Mouse (Mus musculus) olfactory bulb, adult 2 months (tissue): Measurements from ENCODE around the gene Gm29776. TPM values are rescaled to one million over a fixed set of nuclear protein-coding genes. Genes with fewer than 3 reads are reported as not detected.
A peak's percentile ranks its signal among the peaks of the same experiment; 100 is the strongest.

ENCODE experiments used
- H3K27ac ChIP-seq: fragments of 200-500 bp; 2 replicates; pipeline ENCODE4 v1.5.1; 2012; ENCODE audit warnings: low read depth, low read length; ENCODE audit not compliant: insufficient read depth
- H3K4me1 ChIP-seq: fragments of 200-500 bp; 2 replicates; pipeline ENCODE4 v1.6.1; 2012; ENCODE audit warnings: low read length; ENCODE audit not compliant: control insufficient read depth, insufficient read depth
- H3K4me3 ChIP-seq: fragments of 200-500 bp; 2 replicates; pipeline ENCODE4 v1.5.1; 2012; ENCODE audit warnings: mild to moderate bottlenecking, low read depth, low read length, moderate library complexity; ENCODE audit not compliant: insufficient read depth
- CTCF ChIP-seq: fragments of 200-500 bp; IDR thresholded peaks from 2 replicates; pipeline ENCODE4 v1.5.1; 2012; ENCODE audit warnings: low read depth, mild to moderate bottlenecking, low read length, moderate library complexity; ENCODE audit not compliant: insufficient read depth
- POLR2A ChIP-seq: fragments of 200-500 bp; IDR thresholded peaks from 2 replicates; pipeline ENCODE4 v1.6.1; 2012; ENCODE audit warnings: mild to moderate bottlenecking, low read depth, low read length, moderate library complexity; ENCODE audit not compliant: insufficient read depth
- whole genome bisulfite sequencing: fragments of 180-500 bp; shearing (Covaris S2); methylation state at CpG from one replicate; pipeline ENCODE4 v1.1.7; 2018; 5-methylcytosine and 5-hydroxymethylcytosine counted together
- polyA plus RNA-seq: library from polyadenylated mRNA; stranded (reverse); fragments of >200 nt; gene quantifications from 2 replicates; pipeline ENCODE4 v1.2.4, GENCODE M21; 2012; ENCODE audit warnings: low replicate concordance; ENCODE audit not compliant: missing spikeins, insufficient read depth, insufficient read length

Gene Gm29776
- polyA plus RNA-seq, 1 experiment, result not detected

DNA sequence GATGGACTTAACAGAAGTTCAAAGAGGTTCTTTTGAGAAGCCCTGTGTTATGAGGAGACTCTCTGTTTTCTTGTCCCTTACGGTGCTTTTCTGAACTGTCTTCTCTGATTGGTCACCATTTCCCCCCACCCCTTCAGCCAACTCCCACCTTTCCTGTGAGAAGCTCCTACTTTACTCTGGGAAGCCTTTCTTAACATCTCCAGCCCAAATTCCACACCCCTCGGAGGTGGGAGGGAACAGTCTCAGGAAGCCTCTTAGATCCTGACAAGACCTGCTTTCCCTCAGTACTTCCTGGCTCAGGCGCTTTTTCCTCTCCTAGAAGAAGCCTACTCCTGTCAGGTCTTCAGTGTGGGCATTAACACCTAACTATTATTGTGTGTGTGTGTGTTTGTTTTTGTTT is 953 bp upstream of the Gm29776 start:
- no peak overlapping the region for H3K4me3 ChIP-seq
- 63% methylated on average over 3 of the region's 3 CpGs for WGBS
- no peak for TF ChIP-seq CTCF
- TF ChIP-seq POLR2A, result no peak
- no peak overlapping the region for H3K27ac ChIP-seq
- no peaks in the 10 kb centered on the region for H3K4me1 ChIP-seq

DNA sequence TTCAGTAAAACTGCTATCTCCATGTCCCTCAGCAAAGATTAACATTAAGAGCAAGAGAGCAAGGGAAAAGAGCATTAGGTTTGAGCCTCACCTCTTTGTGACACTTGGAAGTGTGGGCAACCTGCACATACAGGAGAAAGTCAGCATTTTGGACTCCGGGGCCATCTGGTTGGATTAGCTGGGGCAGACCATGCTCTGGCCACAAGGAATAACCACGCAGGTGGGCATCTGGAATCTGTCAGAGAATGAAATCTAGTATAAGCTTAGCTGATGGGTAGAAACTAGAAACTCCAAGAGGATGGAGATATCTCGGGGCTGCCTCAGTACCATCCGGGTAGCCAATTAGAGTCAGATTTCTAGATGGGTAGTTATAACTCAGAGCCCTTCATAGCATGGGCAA is 1.9 kb downstream of the Gm29776 start:
- H3K4me3 ChIP-seq, result no peak overlapping the region
- TF ChIP-seq CTCF (no peak), POLR2A (no peak)
- H3K4me1 ChIP-seq, result no peaks in the 10 kb centered on the region
- no peak overlapping the region for H3K27ac ChIP-seq
- 91% methylated on average over 4 of the region's 4 CpGs for WGBS

DNA sequence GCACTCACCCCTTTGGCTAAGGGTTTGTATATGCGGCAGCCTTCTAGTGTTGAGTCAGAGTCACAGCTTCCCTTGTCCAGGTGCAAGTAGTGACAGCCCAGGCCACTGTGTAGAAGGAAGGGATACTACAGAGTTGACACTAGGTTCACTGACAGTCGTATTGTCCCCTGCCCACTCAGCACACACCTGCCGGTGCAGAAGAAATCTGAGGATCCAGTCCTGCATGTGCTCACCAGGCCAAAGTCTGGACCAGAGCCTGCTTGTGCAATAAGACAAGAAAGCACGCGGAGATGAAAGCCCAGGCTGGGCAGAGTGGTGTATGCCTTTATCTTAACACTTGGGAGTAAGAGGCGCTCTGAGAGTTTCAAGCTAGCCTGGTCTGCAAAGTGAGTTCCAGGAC is 3.6 kb downstream of the Gm29776 start:
- Histone ChIP-seq H3K4me1 (no peaks in the 10 kb centered on the region), H3K4me3 (no peak overlapping the region), H3K27ac (no peak overlapping the region)
- 82% methylated on average over 6 of the region's 6 CpGs for WGBS
- TF ChIP-seq CTCF, result no peak
- no peak for TF ChIP-seq POLR2A

DNA sequence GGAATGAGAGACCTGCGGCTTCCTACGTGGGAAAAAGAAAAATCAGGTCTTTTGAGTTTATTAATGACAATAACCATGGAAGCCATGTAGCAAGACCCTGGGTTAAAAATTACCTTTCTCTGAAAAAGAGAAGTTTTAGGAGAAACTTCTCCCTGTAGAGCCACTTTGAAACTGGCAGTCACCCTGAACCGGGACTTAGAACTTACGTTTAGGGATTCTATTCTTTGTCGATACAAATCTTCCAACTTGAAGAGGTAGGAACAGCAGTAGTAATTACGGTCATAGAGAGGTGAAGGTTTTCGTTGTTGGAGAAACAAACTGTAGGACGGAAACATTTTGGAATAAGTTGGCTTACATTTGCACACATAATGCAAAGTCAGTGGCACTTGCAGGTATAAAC is 11.4 kb downstream of the Gm29776 start:
- WGBS, result 1% methylated on average over 8 of the region's 8 CpGs
- 0 out of 2 replicates have a peak, but pooled peaks cover 2% of the 10 kb centered on the region for H3K4me1 ChIP-seq
- H3K27ac ChIP-seq, result 0 out of 2 replicates have a peak overlapping the region, but pooled peaks have one; percentile 42

DNA sequence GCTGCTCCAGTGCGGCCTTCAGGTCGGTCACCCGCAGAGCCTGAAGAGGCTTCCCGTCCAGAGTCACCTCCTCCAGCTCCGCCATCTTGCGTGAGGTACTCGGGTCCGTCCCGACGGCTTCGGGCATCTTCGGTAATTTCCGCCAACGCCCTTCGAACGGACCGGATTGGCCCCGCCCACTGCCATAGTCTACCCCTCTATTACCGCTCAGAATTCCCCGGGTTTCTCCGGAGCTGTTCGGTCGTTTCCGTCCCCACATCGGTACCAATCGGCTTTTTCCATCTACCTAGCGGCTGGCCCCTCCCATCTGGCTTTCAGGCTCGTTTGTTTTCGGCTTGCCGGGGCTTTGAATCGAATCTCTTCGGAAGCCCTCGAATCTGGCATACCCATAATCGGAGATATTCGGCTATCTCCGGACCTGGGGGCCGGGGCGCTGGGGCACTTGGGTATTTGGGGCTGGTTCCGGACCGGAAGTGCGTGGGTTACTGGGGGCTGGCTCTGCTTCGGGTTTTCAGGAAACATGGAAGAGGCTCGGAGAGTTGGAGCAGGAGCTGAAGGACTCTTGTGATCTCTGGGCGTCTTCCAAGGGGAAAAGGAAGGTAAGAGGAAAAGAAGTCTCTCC is 12.0 kb downstream of the Gm29776 start, which contains the start of gene Acin1:
TSS of gene Acin1 (minus strand) at position 410 of the 622 bp plus-strand sequence.
- Histone ChIP-seq H3K27ac (peak within 1 kb of the TSS; percentile 96), H3K4me1 (0 out of 2 replicates have a peak, but pooled peaks cover 2% of the 10 kb centered on the region), H3K4me3 (peak within 1 kb of the TSS; percentile 83)
- no peak for TF ChIP-seq CTCF
- peak; percentile 76 for TF ChIP-seq POLR2A
- WGBS, result under 1% methylated on average over 44 of the region's 44 CpGs

More for the DNA sequence above, 11.4 kb downstream of the Gm29776 start:
- TF ChIP-seq POLR2A (no peak), CTCF (no peak)
- H3K4me3 ChIP-seq, result peak overlapping the region; percentile 58

DNA sequence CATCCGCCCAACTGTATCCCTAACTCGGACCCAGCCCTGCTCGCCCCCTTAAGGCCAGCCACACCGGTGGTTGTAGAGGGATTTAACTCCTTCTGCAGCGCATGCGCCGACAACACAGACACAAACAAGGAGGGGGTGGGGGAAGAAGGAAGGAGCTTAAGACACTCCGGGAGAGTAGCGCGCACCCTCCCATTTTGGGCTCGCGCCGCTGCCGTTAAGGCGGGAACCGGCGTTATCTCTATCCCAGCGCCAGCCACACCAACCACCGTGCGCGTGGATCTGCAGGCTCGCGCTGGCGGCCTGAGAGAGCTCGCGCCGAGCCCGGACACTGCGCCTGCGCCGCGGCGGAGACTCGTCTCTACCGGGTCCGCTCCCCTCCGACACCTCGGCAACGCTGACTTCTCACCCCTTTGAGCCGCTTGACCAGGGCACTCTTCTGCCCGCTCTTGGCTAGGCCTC is 12.5 kb downstream of the Gm29776 start, which contains the start of gene 1700123O20Rik:
TSS of gene 1700123O20Rik (plus strand) at position 154 of the 459 bp plus-strand sequence.
- Histone ChIP-seq H3K4me1 (0 out of 2 replicates have a peak, but pooled peaks cover 2% of the 10 kb centered on the region), H3K4me3 (peak within 1 kb of the TSS; percentile 83), H3K27ac (peak within 1 kb of the TSS; percentile 96)
- WGBS, result under 1% methylated on average over 41 of the region's 41 CpGs
- peak; percentile 28; the same call in 1 of the 2 replicates for TF ChIP-seq CTCF
- no peak for TF ChIP-seq POLR2A

DNA sequence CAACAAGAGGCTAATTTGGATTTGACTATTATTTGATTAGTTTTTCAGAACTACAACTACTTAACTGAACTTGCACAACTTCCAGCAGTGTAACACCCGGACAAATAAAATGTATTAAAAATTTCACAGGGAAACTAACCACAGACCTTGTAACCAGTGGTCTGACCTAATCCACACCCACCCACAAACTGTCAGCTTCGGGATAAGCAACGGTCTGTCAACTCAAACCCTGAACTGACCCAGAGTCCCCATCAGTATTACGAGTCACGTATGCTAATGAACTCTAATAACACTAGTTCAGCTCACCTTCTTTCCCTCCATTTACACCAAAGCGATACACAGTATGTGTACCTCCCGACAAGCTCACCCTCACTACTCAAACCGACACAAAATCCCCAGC is 13.2 kb downstream of the Gm29776 start:
- H3K4me3 ChIP-seq, result peak overlapping the region; percentile 83
- peak overlapping the region; percentile 10; the same call in 1 of the 2 replicates for H3K27ac ChIP-seq
- 0 out of 2 replicates have a peak, but pooled peaks cover 2% of the 10 kb centered on the region for H3K4me1 ChIP-seq
- TF ChIP-seq CTCF (no peak), POLR2A (no peak)
- WGBS, result 2% methylated on average over 8 of the region's 8 CpGs

DNA sequence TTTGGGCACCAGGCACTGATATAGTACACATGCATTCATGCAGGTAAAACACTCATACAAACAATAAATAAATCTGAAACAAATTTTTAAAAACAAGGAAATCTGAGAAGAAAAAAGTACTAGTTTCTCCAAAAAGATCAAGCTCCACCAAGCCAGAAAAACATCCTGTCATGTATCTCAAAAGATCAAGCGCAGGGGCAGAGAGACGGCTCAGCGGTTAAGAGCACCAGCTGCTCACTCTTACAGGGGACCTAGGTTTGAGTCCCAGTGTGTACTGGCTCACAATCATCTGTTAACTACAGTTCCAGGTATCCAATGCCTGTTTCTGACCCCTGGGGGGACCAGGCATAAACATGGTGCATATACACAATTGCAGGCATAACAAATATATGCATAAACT is 16.2 kb downstream of the Gm29776 start:
- Histone ChIP-seq H3K27ac (no peak overlapping the region), H3K4me1 (no peaks in the 10 kb centered on the region), H3K4me3 (no peak overlapping the region)
- 84% methylated on average over 3 of the region's 3 CpGs for WGBS
- TF ChIP-seq POLR2A (no peak), CTCF (no peak)

DNA sequence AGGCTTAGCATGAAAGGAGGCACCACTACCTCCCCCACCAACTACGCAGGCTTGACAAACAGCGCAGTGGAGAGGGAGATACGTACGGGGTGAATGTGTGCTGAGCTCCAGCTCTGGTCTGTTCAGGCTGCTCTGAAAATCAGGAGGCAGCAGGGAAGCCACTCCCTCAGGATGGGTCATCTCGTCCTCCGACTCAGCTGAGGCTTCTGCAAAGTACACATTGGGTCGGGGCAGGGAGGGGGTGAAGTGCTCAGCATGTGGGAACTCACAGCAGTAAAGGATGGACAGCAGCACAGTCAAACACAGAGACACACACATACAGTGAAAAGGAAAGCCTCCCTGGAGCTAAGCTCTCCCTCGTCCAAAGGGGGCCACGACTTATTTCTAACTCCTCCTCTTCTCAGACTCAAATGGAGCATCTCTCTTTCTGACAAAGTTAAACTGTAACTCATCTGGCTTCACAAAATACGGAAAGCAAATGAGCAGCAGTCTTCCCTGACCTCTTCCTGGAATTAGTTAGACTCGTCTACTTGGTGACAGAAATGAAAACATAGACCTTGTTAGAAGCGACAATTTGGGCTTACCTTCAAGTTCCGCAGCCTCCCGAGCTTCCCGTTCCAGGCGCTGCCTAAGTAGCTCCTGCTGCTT is 19.9 kb downstream of the Gm29776 start:
- Histone ChIP-seq H3K27ac (no peak overlapping the region), H3K4me1 (no peaks in the 10 kb centered on the region), H3K4me3 (no peak overlapping the region)
- WGBS, result 83% methylated on average over 16 of the region's 16 CpGs
- TF ChIP-seq CTCF (no peak), POLR2A (no peak)
